Mouse (Mus musculus) neural tube, embryonic 14.5 days (tissue): Measurements from ENCODE around the gene Bean1. TPM values are rescaled to one million over a fixed set of nuclear protein-coding genes. Genes with fewer than 3 reads are reported as not detected.

ENCODE experiments used
- ATAC-seq: fragments of 200-750 bp; cut with Nextera tagmentation; 2 replicates; pipeline ENCODE4 v1.8.0; 2017; ENCODE audit warnings: low read depth, mild to moderate bottlenecking, moderate TSS enrichment, moderate library complexity
- H3K27ac ChIP-seq: fragments of 300-500 bp; sonication (generic); 2 replicates; pipeline ENCODE4 v1.5.1; 2014; ENCODE audit warnings: low read depth, mild to moderate bottlenecking, control low read depth, low read length, moderate library complexity, mixed read lengths
- H3K27me3 ChIP-seq: fragments of 300-500 bp; sonication (generic); 2 replicates; pipeline ENCODE4 v1.6.1; 2014; ENCODE audit warnings: low read length; ENCODE audit not compliant: control insufficient read depth, insufficient read depth
- H3K36me3 ChIP-seq: fragments of 300-500 bp; sonication (generic); 2 replicates; pipeline ENCODE4 v1.6.1; 2014; ENCODE audit warnings: low read length, mixed read lengths; ENCODE audit not compliant: control insufficient read depth, insufficient read depth
- H3K4me1 ChIP-seq: fragments of 300-500 bp; sonication (generic); 2 replicates; pipeline ENCODE4 v1.6.1; 2014; ENCODE audit warnings: low read length; ENCODE audit not compliant: control insufficient read depth, insufficient read depth
- H3K4me2 ChIP-seq: fragments of 300-500 bp; sonication (generic); 2 replicates; pipeline ENCODE4 v1.6.1; 2014; ENCODE audit warnings: mild to moderate bottlenecking, low read depth, low read length, control low read depth
- H3K4me3 ChIP-seq: fragments of 300-500 bp; sonication (generic); 2 replicates; pipeline ENCODE4 v1.5.1; 2014; ENCODE audit warnings: low read depth, low read length, control low read depth, mixed read lengths
- H3K9ac ChIP-seq: fragments of 300-500 bp; sonication (generic); replicated peaks from 2 replicates; pipeline ENCODE4 v1.6.1; 2014; ENCODE audit warnings: low read depth, mild to moderate bottlenecking, control low read depth, low read length, mixed read lengths
- H3K9me3 ChIP-seq: fragments of 300-500 bp; sonication (generic); 2 replicates; pipeline ENCODE4 v1.6.1; 2016; ENCODE audit warnings: low read length; ENCODE audit not compliant: control insufficient read depth
- WGBS: fragments of 180-500 bp; shearing (Covaris S2); extraction: QIAGEN DNeasy Blood & Tissue Kit; methylation state at CpG from one replicate; pipeline ENCODE4 v1.1.7; 2014; 5-methylcytosine and 5-hydroxymethylcytosine counted together
- polyA plus RNA-seq: library from polyadenylated mRNA; unstranded; fragments of >200 nt; fragmentation: Nextera tagmentation; extraction: Ambion mirVana; gene quantifications from 2 replicates; pipeline ENCODE4 v1.2.1, GENCODE M21; 2014

Gene Bean1
- polyA plus RNA-seq, 1 experiment from 2014 or later = 13.5 TPM

DNA sequence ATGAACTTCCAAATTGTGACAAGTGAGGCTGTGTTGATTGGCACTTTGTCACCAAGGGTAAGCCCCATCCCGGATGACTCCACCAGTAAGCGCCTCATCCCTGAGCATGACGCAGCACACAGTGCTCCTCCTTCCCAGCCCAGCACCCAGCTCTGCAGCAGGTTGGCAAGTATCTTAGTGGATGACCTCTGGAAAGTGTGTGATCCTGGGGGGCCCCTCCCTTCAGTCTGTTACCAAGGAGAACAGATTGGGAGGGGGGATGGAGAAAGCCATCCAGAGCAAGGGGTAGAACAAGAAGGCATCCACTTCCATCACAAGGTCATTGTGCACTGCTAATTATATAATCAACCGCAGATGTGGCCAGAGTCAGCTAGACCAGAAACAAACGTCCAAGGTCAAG is 9.5 kb upstream of the Bean1 start:
- no peak overlapping the region for H3K4me2 ChIP-seq
- no peaks in the 10 kb centered on the region for H3K36me3 ChIP-seq
- no peaks in the 10 kb centered on the region for H3K4me1 ChIP-seq
- no peak overlapping the region for H3K27ac ChIP-seq
- no peak overlapping the region for H3K4me3 ChIP-seq
- 76% methylated on average over 5 of the region's 5 CpGs for WGBS
- ATAC-seq = no peak
- no peaks in the 10 kb centered on the region for H3K9me3 ChIP-seq
- H3K27me3 ChIP-seq = no peaks in the 10 kb centered on the region
- H3K9ac ChIP-seq = no peak overlapping the region

DNA sequence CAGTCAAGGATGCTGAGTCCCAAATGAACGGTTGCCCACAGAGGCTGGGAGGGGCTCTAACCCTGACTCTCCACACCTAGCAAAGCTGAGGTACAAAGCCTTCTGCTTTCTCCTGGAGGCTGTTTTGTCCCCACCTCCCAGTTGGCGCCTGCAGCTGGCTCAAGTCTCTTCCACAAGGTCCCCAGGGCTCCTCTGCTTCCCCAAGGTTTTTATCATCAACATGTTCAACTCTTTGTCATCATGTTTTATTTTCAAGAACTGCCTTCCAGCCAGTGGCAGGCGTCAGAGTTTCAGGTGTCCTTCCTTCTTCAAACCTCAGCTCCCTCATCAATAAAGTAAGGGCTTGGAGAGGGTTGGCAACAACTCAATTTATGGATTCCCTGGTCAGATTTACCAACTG is 781 bp upstream of the Bean1 start:
- Histone ChIP-seq H3K9me3 (no peaks in the 10 kb centered on the region), H3K27me3 (peaks cover 8% of the 10 kb centered on the region), H3K4me2 (no peak overlapping the region), H3K4me3 (no peak overlapping the region), H3K9ac (no peak overlapping the region), H3K27ac (no peak overlapping the region), H3K4me1 (0 out of 2 replicates have a peak, but pooled peaks cover 4% of the 10 kb centered on the region), H3K36me3 (no peaks in the 10 kb centered on the region)
- 68% methylated on average over 3 of the region's 3 CpGs for WGBS
- ATAC-seq = no peak

DNA sequence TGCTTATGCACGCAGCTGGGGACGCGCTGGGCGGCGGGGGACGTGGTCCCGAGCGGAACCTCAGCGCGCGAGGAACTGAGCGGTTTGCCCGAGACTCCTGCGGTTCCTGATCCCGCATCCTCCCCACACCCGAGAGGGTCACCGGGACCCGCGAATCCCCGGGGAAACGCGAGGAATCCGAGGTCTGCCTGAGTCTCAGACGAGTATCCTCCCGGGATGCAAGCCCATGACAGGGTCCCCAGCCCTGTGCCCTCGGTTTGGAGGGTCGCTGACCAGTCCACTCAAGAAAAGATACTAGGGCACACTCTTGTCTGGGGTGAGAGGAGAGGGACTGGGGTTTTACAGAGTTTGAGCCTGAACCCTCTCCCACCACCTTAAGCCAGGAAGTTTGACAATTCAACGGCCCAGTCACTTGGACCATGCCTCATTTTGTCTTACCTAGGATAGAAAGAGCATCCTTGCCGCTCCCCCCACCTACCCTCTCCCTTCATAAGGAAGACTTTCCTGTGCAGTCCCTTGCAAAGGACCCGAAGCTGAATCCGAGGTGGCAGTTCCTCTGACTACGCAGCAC is 893 bp downstream of the Bean1 start:
- WGBS = 5% methylated on average over 32 of the region's 32 CpGs
- ATAC-seq = no peak; the same call in none of the 2 replicates
- Histone ChIP-seq H3K27me3 (peaks cover 8% of the 10 kb centered on the region), H3K4me2 (peak overlapping the region; percentile 66), H3K9ac (peak overlapping the region; percentile 88), H3K36me3 (no peaks in the 10 kb centered on the region), H3K4me1 (0 out of 2 replicates have a peak, but pooled peaks cover 4% of the 10 kb centered on the region), H3K9me3 (no peaks in the 10 kb centered on the region), H3K27ac (peak overlapping the region; percentile 52), H3K4me3 (peak overlapping the region; percentile 64)

DNA sequence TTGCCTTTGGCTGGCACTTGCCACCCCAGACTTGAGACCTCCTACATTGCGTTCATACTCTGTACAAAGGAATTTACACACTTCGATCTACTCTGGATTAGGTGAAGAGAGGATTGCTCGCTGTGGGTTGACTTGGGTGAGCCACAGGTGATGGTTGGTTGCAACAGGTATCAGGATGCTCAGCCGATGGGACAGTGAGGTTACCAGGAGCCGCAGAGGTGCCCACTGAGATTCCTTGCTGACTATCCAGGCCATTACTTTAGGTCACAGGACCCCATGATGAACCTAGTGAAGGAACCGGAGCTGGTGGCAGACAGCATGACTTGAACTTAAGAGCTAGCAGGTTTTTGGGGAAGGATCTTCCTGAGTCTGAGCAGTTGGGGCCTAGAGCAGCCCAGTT is 2.2 kb downstream of the Bean1 start:
- Histone ChIP-seq H3K27me3 (peaks cover 8% of the 10 kb centered on the region), H3K4me3 (no peak overlapping the region), H3K4me1 (0 out of 2 replicates have a peak, but pooled peaks cover 4% of the 10 kb centered on the region), H3K36me3 (no peaks in the 10 kb centered on the region), H3K9ac (no peak overlapping the region), H3K9me3 (no peaks in the 10 kb centered on the region), H3K27ac (no peak overlapping the region), H3K4me2 (no peak overlapping the region)
- 91% methylated on average over 6 of the region's 6 CpGs for WGBS
- ATAC-seq = no peak

DNA sequence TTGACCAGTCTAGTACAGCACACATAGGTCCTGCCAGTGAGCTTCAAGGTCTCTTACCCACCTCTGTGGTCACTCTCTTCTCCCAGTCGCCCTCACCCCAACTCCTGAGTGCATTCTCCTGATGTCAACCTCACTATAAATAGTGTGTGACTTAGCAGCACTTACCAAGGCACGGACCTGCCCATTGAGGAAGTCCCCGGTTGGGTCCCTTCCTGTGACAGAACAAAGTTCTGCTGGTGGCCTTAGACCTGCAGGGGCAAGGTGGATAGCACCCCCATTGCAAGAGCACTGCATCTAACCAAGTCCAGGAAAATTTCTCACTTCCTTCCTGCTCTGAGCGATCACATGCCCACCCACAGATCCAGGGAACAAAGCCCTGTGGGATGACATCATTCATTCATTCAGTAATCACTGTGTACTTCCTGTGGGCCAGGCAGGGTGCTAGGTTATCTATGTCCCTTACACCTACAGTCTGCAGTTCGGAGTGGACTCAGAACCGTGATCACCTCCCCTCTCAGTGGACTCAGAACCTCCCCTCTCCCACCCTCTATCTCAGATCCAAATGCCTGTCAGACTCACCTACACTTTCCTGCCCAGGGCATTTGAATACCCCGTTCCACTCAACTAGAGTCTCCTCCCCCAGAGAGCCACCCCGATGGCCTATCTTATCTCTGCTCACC is 5.7 kb downstream of the Bean1 start:
- Histone ChIP-seq H3K4me3 (no peak overlapping the region), H3K4me1 (no peaks in the 10 kb centered on the region), H3K27ac (no peak overlapping the region), H3K4me2 (no peak overlapping the region), H3K36me3 (no peaks in the 10 kb centered on the region), H3K9me3 (no peaks in the 10 kb centered on the region), H3K9ac (no peak overlapping the region), H3K27me3 (peaks cover 8% of the 10 kb centered on the region)
- WGBS = 78% methylated on average over 8 of the region's 8 CpGs
- no peak for ATAC-seq

DNA sequence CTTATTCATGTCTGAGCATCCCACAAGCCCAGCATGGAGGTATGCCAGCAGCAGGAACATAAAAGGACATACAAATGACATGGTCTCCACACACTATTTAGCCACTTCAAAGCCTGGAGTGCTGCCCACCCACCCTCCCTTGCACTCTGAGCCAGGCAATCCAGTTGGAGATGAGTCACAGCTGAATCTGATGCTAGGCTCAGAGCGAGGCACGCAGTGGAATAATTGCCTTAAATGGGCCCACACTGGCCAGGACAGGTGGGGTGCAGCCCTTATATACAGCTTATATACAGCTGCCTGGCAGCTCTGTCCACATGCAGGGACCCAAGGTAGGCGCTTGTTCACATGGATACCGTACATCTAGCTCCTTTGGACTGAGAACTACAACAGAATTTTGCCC is 6.8 kb downstream of the Bean1 start:
- no peak overlapping the region for H3K4me3 ChIP-seq
- WGBS = 81% methylated on average over 4 of the region's 4 CpGs
- H3K36me3 ChIP-seq = no peaks in the 10 kb centered on the region

DNA sequence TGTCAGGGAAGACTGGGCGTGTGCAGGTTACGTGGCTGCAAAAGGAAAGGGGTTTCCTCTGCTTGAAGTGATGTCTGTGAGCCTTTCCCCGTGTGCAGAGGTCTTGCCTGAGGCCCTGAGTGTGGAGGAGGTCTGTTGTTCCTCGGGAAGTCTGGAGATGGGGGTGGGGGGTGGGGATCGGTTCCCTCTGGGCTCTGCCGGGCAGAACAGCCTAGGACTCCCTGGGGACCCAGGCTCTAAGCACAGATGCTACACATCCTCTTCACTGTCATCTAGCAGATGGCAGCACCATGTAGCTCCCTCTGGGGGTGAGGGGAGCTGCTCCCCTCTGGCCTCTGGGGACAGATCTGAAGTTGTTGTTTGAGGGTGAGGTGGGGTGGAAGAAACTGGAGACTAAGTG is 14.7 kb downstream of the Bean1 start:
- H3K36me3 ChIP-seq = no peaks in the 10 kb centered on the region
- H3K9ac ChIP-seq = no peak overlapping the region
- H3K4me2 ChIP-seq = no peak overlapping the region
- no peaks in the 10 kb centered on the region for H3K27me3 ChIP-seq
- H3K27ac ChIP-seq = no peak overlapping the region
- no peaks in the 10 kb centered on the region for H3K9me3 ChIP-seq
- peak; percentile 41; the same call in 1 of the 2 replicates for ATAC-seq
- 35% methylated on average over 6 of the region's 6 CpGs for WGBS
- no peak overlapping the region for H3K4me3 ChIP-seq
- no peaks in the 10 kb centered on the region for H3K4me1 ChIP-seq

More for the DNA sequence above, 6.8 kb downstream of the Bean1 start:
- no peak for ATAC-seq
- no peaks in the 10 kb centered on the region for H3K4me1 ChIP-seq
- H3K9ac ChIP-seq = no peak overlapping the region
- H3K27ac ChIP-seq = no peak overlapping the region
- H3K27me3 ChIP-seq = peaks cover 1% of the 10 kb centered on the region; the same call in 1 of the 2 replicates
- H3K4me2 ChIP-seq = no peak overlapping the region
- H3K9me3 ChIP-seq = no peaks in the 10 kb centered on the region

DNA sequence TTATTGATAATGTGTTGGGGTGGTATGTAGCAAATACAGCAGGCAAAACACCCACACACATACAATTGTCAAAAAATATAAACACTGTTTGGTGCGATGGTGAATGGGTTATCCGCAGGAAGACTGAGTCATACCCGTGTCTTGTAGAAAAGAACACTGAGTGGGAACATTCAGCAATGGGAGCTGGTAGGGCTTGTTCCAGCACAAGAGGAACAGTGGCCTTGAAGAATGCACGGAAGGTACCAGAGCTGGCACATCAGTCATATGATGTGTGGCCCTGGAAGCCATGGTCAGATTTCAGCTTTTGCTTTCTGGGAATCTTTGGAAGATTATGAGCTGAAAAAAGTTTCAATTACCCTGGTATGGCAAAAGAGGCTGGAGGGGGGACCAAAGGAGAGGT is 16.6 kb downstream of the Bean1 start:
- Histone ChIP-seq H3K4me3 (no peak overlapping the region), H3K27ac (no peak overlapping the region), H3K4me1 (peaks cover 4% of the 10 kb centered on the region; the same call in 1 of the 2 replicates), H3K36me3 (no peaks in the 10 kb centered on the region), H3K4me2 (no peak overlapping the region), H3K27me3 (no peaks in the 10 kb centered on the region), H3K9ac (no peak overlapping the region), H3K9me3 (no peaks in the 10 kb centered on the region)
- ATAC-seq = no peak
- WGBS = 90% methylated on average over 4 of the region's 4 CpGs

DNA sequence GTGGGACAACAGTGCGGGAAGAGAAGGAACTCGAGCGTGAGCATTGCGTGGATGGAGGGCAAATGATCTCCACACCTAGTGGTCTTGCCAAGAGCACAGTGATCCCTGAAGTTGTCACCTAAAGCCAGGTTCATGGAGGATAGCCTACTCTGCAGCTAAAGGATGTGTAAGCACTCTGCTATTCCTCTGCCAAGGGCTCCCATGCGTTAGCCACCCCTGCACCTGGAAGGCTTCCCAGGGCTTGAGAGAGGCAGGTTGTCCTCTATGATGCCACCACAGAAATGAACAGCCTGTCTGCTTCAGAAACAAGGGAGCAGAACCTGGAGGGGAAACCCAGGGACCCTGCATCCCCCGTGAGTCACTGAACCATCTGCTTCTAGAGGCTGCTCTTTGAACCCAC is 17.4 kb downstream of the Bean1 start:
- Histone ChIP-seq H3K27me3 (no peaks in the 10 kb centered on the region), H3K4me1 (peaks cover 4% of the 10 kb centered on the region; the same call in 1 of the 2 replicates), H3K27ac (no peak overlapping the region), H3K4me3 (no peak overlapping the region), H3K36me3 (no peaks in the 10 kb centered on the region), H3K9me3 (no peaks in the 10 kb centered on the region), H3K9ac (no peak overlapping the region), H3K4me2 (no peak overlapping the region)
- no peak for ATAC-seq
- WGBS = 93% methylated on average over 6 of the region's 6 CpGs
